Mouse (Mus musculus) intestine, embryonic 14.5 days (tissue): ENCODE results near the gene St6galnac3. TPM values are rescaled to one million over a fixed set of nuclear protein-coding genes. Genes with fewer than 3 reads are reported as not detected.

ENCODE experiments used
- ATAC-seq: fragments of 200-750 bp; cut with Nextera tagmentation; replicated peaks from 2 replicates; pipeline ENCODE4 v1.8.0; 2017; ENCODE audit warnings: low read depth, moderate number of reproducible peaks, moderate TSS enrichment, moderate library complexity; ENCODE audit not compliant: low FRiP score, low TSS enrichment
- DNase-seq: peaks from one replicate; pipeline ENCODE4 v3.0.0-alpha.2; 2018; ENCODE audit warnings: low spot score
- H3K27ac ChIP-seq: fragments of 300-500 bp; sonication (generic); 2 replicates; pipeline ENCODE4 v1.5.1; 2014; ENCODE audit warnings: low read depth, mild to moderate bottlenecking, control low read depth
- H3K27me3 ChIP-seq: fragments of 300-500 bp; sonication (generic); replicated peaks from 2 replicates; pipeline ENCODE4 v1.6.1; 2014; ENCODE audit warnings: low read length, control low read depth; ENCODE audit not compliant: control insufficient read depth, insufficient read depth
- H3K36me3 ChIP-seq: fragments of 300-500 bp; sonication (generic); 2 replicates; pipeline ENCODE4 v1.6.1; 2014; ENCODE audit warnings: low read length, control low read depth; ENCODE audit not compliant: control insufficient read depth, insufficient read depth
- H3K4me1 ChIP-seq: fragments of 300-500 bp; sonication (generic); replicated peaks from 2 replicates; pipeline ENCODE4 v1.6.1; 2014; ENCODE audit warnings: low read length, control low read depth, mixed read lengths; ENCODE audit not compliant: control insufficient read depth, insufficient read depth
- H3K4me2 ChIP-seq: fragments of 300-500 bp; sonication (generic); 2 replicates; pipeline ENCODE4 v1.6.1; 2014; ENCODE audit warnings: low read length
- H3K4me3 ChIP-seq: fragments of 300-500 bp; sonication (generic); 2 replicates; pipeline ENCODE4 v1.5.1; 2014; ENCODE audit warnings: low read depth, low read length, control low read depth, mixed read lengths
- H3K9ac ChIP-seq: fragments of 300-500 bp; sonication (generic); 2 replicates; pipeline ENCODE4 v1.6.1; 2014; ENCODE audit warnings: mild to moderate bottlenecking, low read length
- H3K9me3 ChIP-seq: fragments of 300-500 bp; sonication (generic); 2 replicates; pipeline ENCODE4 v1.6.1; 2016; ENCODE audit warnings: low read length, control low read depth; ENCODE audit not compliant: control insufficient read depth
- WGBS: fragments of 180-500 bp; shearing (Covaris S2); extraction: QIAGEN DNeasy Blood & Tissue Kit; methylation state at CpG from one replicate; pipeline ENCODE4 v1.1.7; 2014; 5-methylcytosine and 5-hydroxymethylcytosine counted together
- polyA plus RNA-seq: library from polyadenylated mRNA; unstranded; fragments of >200 nt; fragmentation: Nextera tagmentation; extraction: Ambion mirVana; gene quantifications from 2 replicates; pipeline ENCODE4 v1.2.1, GENCODE M21; 2014

St6galnac3 gene
- polyA plus RNA-seq, 1 experiment from 2014 or later, result 45.5 TPM

GRCm38 (mm10) chr3:153365057-153365755, 359.8 kb downstream of the St6galnac3 start:
- Histone ChIP-seq H3K27me3 (no peaks in the 10 kb centered on the region), H3K4me3 (no peak overlapping the region), H3K27ac (no peak overlapping the region), H3K9me3 (no peaks in the 10 kb centered on the region), H3K4me2 (no peak overlapping the region), H3K9ac (no peak overlapping the region), H3K4me1 (no peaks in the 10 kb centered on the region), H3K36me3 (no peaks in the 10 kb centered on the region)
- ATAC-seq (no peak), DNase-seq (no peak)
- WGBS, result 89% methylated on average over 10 of the region's 10 CpGs

GRCm38 (mm10) chr3:153364366-153364765, 360.6 kb downstream of the St6galnac3 start:
- H3K4me3 ChIP-seq, result no peak overlapping the region
- DNase-seq (no peak), ATAC-seq (no peak)
- H3K4me2 ChIP-seq, result no peak overlapping the region
- H3K9me3 ChIP-seq, result no peaks in the 10 kb centered on the region
- no peaks in the 10 kb centered on the region for H3K36me3 ChIP-seq
- no peak overlapping the region for H3K27ac ChIP-seq
- no peaks in the 10 kb centered on the region for H3K27me3 ChIP-seq
- no peak overlapping the region for H3K9ac ChIP-seq
- no peaks in the 10 kb centered on the region for H3K4me1 ChIP-seq
- 92% methylated on average over 3 of the region's 3 CpGs for WGBS

- Histone ChIP-seq H3K4me3 (no peak overlapping the region), H3K4me1 (no peaks in the 10 kb centered on the region), H3K27ac (no peak overlapping the region), H3K27me3 (no peaks in the 10 kb centered on the region), H3K9me3 (no peaks in the 10 kb centered on the region), H3K4me2 (no peak overlapping the region), H3K9ac (no peak overlapping the region), H3K36me3 (no peaks in the 10 kb centered on the region)
- 88% methylated on average over 3 of the region's 3 CpGs for WGBS
- ATAC-seq (no peak), DNase-seq (no peak)
These were observed 365.0 kb downstream of the St6galnac3 start for GRCm38 (mm10) chr3:153359966-153360365.

- DNase-seq (no peak), ATAC-seq (no peak)
- Histone ChIP-seq H3K36me3 (no peaks in the 10 kb centered on the region), H3K4me2 (no peak overlapping the region), H3K9ac (no peak overlapping the region), H3K27ac (no peak overlapping the region), H3K4me1 (no peaks in the 10 kb centered on the region), H3K9me3 (no peaks in the 10 kb centered on the region), H3K27me3 (no peaks in the 10 kb centered on the region), H3K4me3 (no peak overlapping the region)
- 42% methylated on average over 1 of the region's 1 CpGs for WGBS
These were observed 368.9 kb downstream of the St6galnac3 start for GRCm38 (mm10) chr3:153356071-153356470.

- DNase-seq (no peak), ATAC-seq (no peak)
- no peak overlapping the region for H3K27ac ChIP-seq
- no peak overlapping the region for H3K4me2 ChIP-seq
- no peaks in the 10 kb centered on the region for H3K36me3 ChIP-seq
- no peaks in the 10 kb centered on the region for H3K4me1 ChIP-seq
- no peaks in the 10 kb centered on the region for H3K9me3 ChIP-seq
- H3K9ac ChIP-seq, result no peak overlapping the region
- no peaks in the 10 kb centered on the region for H3K27me3 ChIP-seq
- no peak overlapping the region for H3K4me3 ChIP-seq
- 80% methylated on average over 3 of the region's 3 CpGs for WGBS
These were observed 370.0 kb downstream of the St6galnac3 start for GRCm38 (mm10) chr3:153354988-153355297.

- no peaks in the 10 kb centered on the region for H3K27me3 ChIP-seq
- no peaks in the 10 kb centered on the region for H3K36me3 ChIP-seq
- DNase-seq (no peak), ATAC-seq (no peak)
- WGBS, result 90% methylated on average over 6 of the region's 6 CpGs
- no peaks in the 10 kb centered on the region for H3K9me3 ChIP-seq
- H3K4me1 ChIP-seq, result no peaks in the 10 kb centered on the region
- H3K4me2 ChIP-seq, result no peak overlapping the region
- H3K27ac ChIP-seq, result no peak overlapping the region
- H3K9ac ChIP-seq, result no peak overlapping the region
- no peak overlapping the region for H3K4me3 ChIP-seq
These were observed 370.6 kb downstream of the St6galnac3 start for GRCm38 (mm10) chr3:153354186-153354987.

- H3K27ac ChIP-seq, result no peak overlapping the region
- H3K4me3 ChIP-seq, result no peak overlapping the region
- no peak overlapping the region for H3K9ac ChIP-seq
- no peak for DNase-seq
- no peaks in the 10 kb centered on the region for H3K27me3 ChIP-seq
- WGBS, result 86% methylated on average over 16 of the region's 16 CpGs
- H3K4me2 ChIP-seq, result no peak overlapping the region
- no peaks in the 10 kb centered on the region for H3K9me3 ChIP-seq
- no peaks in the 10 kb centered on the region for H3K4me1 ChIP-seq
- ATAC-seq, result no peak
- no peaks in the 10 kb centered on the region for H3K36me3 ChIP-seq
These were observed 371.5 kb downstream of the St6galnac3 start for GRCm38 (mm10) chr3:153353313-153354103.

GRCm38 (mm10) chr3:153349981-153350380, 375.0 kb downstream of the St6galnac3 start:
- ATAC-seq (no peak), DNase-seq (no peak)
- no peak overlapping the region for H3K9ac ChIP-seq
- H3K4me1 ChIP-seq, result no peaks in the 10 kb centered on the region
- H3K36me3 ChIP-seq, result no peaks in the 10 kb centered on the region
- WGBS, result 79% methylated on average over 10 of the region's 10 CpGs
- no peaks in the 10 kb centered on the region for H3K9me3 ChIP-seq
- H3K4me3 ChIP-seq, result no peak overlapping the region
- H3K27me3 ChIP-seq, result no peaks in the 10 kb centered on the region
- H3K4me2 ChIP-seq, result no peak overlapping the region
- no peak overlapping the region for H3K27ac ChIP-seq
